Mouse (Mus musculus) lung, adult 2 months (tissue): ENCODE results near the gene Gm21981.
"Not testable (repeated sequence)": the region's sequence is repeated elsewhere in the genome, so short reads cannot be mapped to it uniquely, and the experiment has no call there.

Experiments used
- CTCF ChIP-seq: fragments of 200-500 bp; IDR thresholded peaks from 2 replicates; pipeline ENCODE4 v1.5.1; 2011; ENCODE audit warnings: mild to moderate bottlenecking, low read length, control low read depth; ENCODE audit not compliant: insufficient read depth
- POLR2A ChIP-seq: fragments of 200-500 bp; IDR thresholded peaks from 2 replicates; pipeline ENCODE4 v1.6.1; 2011; ENCODE audit warnings: low read depth, mild to moderate bottlenecking, control low read depth, low read length, borderline replicate concordance; ENCODE audit errors: extremely low read depth

GRCm38 (mm10) chr17:47654346-47654745 is 39.9 kb downstream of the Gm21981 start:
- TF ChIP-seq CTCF, POLR2A: not testable (repeated sequence)
